Mouse (Mus musculus) stomach, embryonic 16.5 days (tissue): ENCODE results near the gene Wdr38. TPM values are rescaled to one million over a fixed set of nuclear protein-coding genes. Genes with fewer than 3 reads are reported as not detected.
"Not testable (repeated sequence)": the region's sequence is repeated elsewhere in the genome, so short reads cannot be mapped to it uniquely, and the experiment has no call there.

ENCODE experiments used
- ATAC-seq: fragments of 200-750 bp; cut with Nextera tagmentation; 2 replicates; pipeline ENCODE4 v1.8.0; 2017; ENCODE audit warnings: moderate number of reproducible peaks, moderate TSS enrichment; ENCODE audit not compliant: insufficient read depth, low FRiP score
- H3K27ac ChIP-seq: fragments of 300-500 bp; sonication (generic); 2 replicates; pipeline ENCODE4 v1.5.1; 2014; ENCODE audit warnings: low read length
- H3K27me3 ChIP-seq: fragments of 300-500 bp; sonication (generic); 2 replicates; pipeline ENCODE4 v1.6.1; 2014; ENCODE audit warnings: low read length, control low read depth, mixed read lengths; ENCODE audit not compliant: control insufficient read depth, insufficient read depth
- H3K36me3 ChIP-seq: fragments of 300-500 bp; sonication (generic); 2 replicates; pipeline ENCODE4 v1.6.1; 2014; ENCODE audit warnings: low read length; ENCODE audit not compliant: control insufficient read depth, insufficient read depth
- H3K4me1 ChIP-seq: fragments of 300-500 bp; sonication (generic); 2 replicates; pipeline ENCODE4 v1.6.1; 2014; ENCODE audit warnings: low read length, control low read depth, mixed read lengths; ENCODE audit not compliant: control insufficient read depth, insufficient read depth
- H3K4me2 ChIP-seq: fragments of 300-500 bp; sonication (generic); 2 replicates; pipeline ENCODE4 v1.6.1; 2014; ENCODE audit warnings: low read depth, low read length, mixed read lengths
- H3K4me3 ChIP-seq: fragments of 300-500 bp; sonication (generic); replicated peaks from 2 replicates; pipeline ENCODE4 v1.5.1; 2014; ENCODE audit warnings: mild to moderate bottlenecking, low read length
- H3K9ac ChIP-seq: fragments of 300-500 bp; sonication (generic); 2 replicates; pipeline ENCODE4 v1.6.1; 2014; ENCODE audit warnings: low read length
- H3K9me3 ChIP-seq: fragments of 300-500 bp; sonication (generic); replicated peaks from 2 replicates; pipeline ENCODE4 v1.6.1; 2016; ENCODE audit warnings: low read length, control low read depth; ENCODE audit not compliant: control insufficient read depth
- WGBS: fragments of 180-500 bp; shearing (Covaris S2); extraction: QIAGEN DNeasy Blood & Tissue Kit; methylation state at CpG from one replicate; pipeline ENCODE4 v1.1.7; 2014; 5-methylcytosine and 5-hydroxymethylcytosine counted together
- polyA plus RNA-seq: library from polyadenylated mRNA; unstranded; fragments of >200 nt; fragmentation: Nextera tagmentation; extraction: Ambion mirVana; gene quantifications from 2 replicates; pipeline ENCODE4 v1.2.1, GENCODE M21; 2015

The Wdr38 gene
- polyA plus RNA-seq, 1 experiment from 2014 or later = 1.7 TPM

GRCm38 (mm10) chr2:39003512-39003911 is 6.2 kb downstream of the Wdr38 start:
- peak overlapping the region; percentile 96 for H3K4me2 ChIP-seq
- WGBS = 63% methylated on average over 5 of the region's 5 CpGs
- H3K4me1 ChIP-seq = peaks cover 25% of the 10 kb centered on the region
- ATAC-seq = no peak
- no peaks in the 10 kb centered on the region for H3K27me3 ChIP-seq
- H3K27ac ChIP-seq = no peak overlapping the region
- H3K36me3 ChIP-seq = peaks cover 24% of the 10 kb centered on the region
- H3K9me3 ChIP-seq = no peaks in the 10 kb centered on the region
- H3K4me3 ChIP-seq = peak overlapping the region; percentile 84
- H3K9ac ChIP-seq = peak overlapping the region; percentile 85

- Histone ChIP-seq H3K9me3 (no peaks in the 10 kb centered on the region), H3K4me2 (peak overlapping the region; percentile 96), H3K9ac (peak overlapping the region; percentile 85), H3K4me1 (peaks cover 29% of the 10 kb centered on the region), H3K27me3 (no peaks in the 10 kb centered on the region), H3K27ac (peak overlapping the region; percentile 74), H3K36me3 (peaks cover 24% of the 10 kb centered on the region), H3K4me3 (peak overlapping the region; percentile 84)
- no peak for ATAC-seq
- under 1% methylated on average over 11 of the region's 11 CpGs for WGBS
Measured at GRCm38 (mm10) chr2:39004372-39004771, 7.1 kb downstream of the Wdr38 start.

GRCm38 (mm10) chr2:39004880-39005435 is 7.7 kb downstream of the Wdr38 start, which contains the start of gene Arpc5l:
Arpc5l (plus strand) TSS chr2:39005348.
- Histone ChIP-seq H3K9ac (peak within 1 kb of the TSS; percentile 85), H3K4me3 (peak within 1 kb of the TSS; percentile 84), H3K9me3 (no peaks in the 10 kb centered on the region), H3K36me3 (peaks cover 24% of the 10 kb centered on the region), H3K4me2 (peak within 1 kb of the TSS; percentile 96), H3K27ac (peak within 1 kb of the TSS; percentile 74), H3K27me3 (no peaks in the 10 kb centered on the region), H3K4me1 (peaks cover 33% of the 10 kb centered on the region)
- under 1% methylated on average over 58 of the region's 58 CpGs for WGBS
- ATAC-seq = peak; percentile 87

GRCm38 (mm10) chr2:39005574-39006079 is 8.4 kb downstream of the Wdr38 start, which contains the start of gene Rpl35:
Rpl35 (minus strand) TSS chr2:39005624.
- H3K27me3 ChIP-seq = no peaks in the 10 kb centered on the region
- 11% methylated on average over 15 of the region's 15 CpGs for WGBS
- peak within 1 kb of the TSS; percentile 96 for H3K4me2 ChIP-seq
- H3K27ac ChIP-seq = peak within 1 kb of the TSS; percentile 74
- H3K4me3 ChIP-seq = peak within 1 kb of the TSS; percentile 84
- H3K36me3 ChIP-seq = peaks cover 19% of the 10 kb centered on the region; the same call in 1 of the 2 replicates
- peak within 1 kb of the TSS; percentile 85 for H3K9ac ChIP-seq
- no peaks in the 10 kb centered on the region for H3K9me3 ChIP-seq
- ATAC-seq = no peak
- H3K4me1 ChIP-seq = peaks cover 38% of the 10 kb centered on the region

- no peak for ATAC-seq
- no peak overlapping the region for H3K27ac ChIP-seq
Measured at GRCm38 (mm10) chr2:39006149-39006730, 9.0 kb downstream of the Wdr38 start.

GRCm38 (mm10) chr2:39007865-39008264 is 10.6 kb downstream of the Wdr38 start:
- peak overlapping the region; percentile 71 for H3K4me3 ChIP-seq
- peak; percentile 91 for ATAC-seq
- under 1% methylated on average over 43 of the region's 44 CpGs for WGBS
- H3K36me3 ChIP-seq = peaks cover 6% of the 10 kb centered on the region; the same call in 1 of the 2 replicates
- H3K4me2 ChIP-seq = peak overlapping the region; percentile 91
- no peaks in the 10 kb centered on the region for H3K9me3 ChIP-seq
- H3K27ac ChIP-seq = peak overlapping the region; percentile 85
- peak overlapping the region; percentile 94 for H3K9ac ChIP-seq
- peaks cover 41% of the 10 kb centered on the region for H3K4me1 ChIP-seq
- no peaks in the 10 kb centered on the region for H3K27me3 ChIP-seq

More at GRCm38 (mm10) chr2:39006149-39006730, 9.0 kb downstream of the Wdr38 start:
- WGBS = 82% methylated on average over 14 of the region's 14 CpGs
- Histone ChIP-seq H3K36me3 (peaks cover 13% of the 10 kb centered on the region; the same call in 1 of the 2 replicates), H3K9me3 (no peaks in the 10 kb centered on the region), H3K4me2 (peak overlapping the region; percentile 60), H3K9ac (0 out of 2 replicates have a peak overlapping the region, but pooled peaks have one; percentile 42), H3K4me1 (peaks cover 42% of the 10 kb centered on the region), H3K27me3 (no peaks in the 10 kb centered on the region), H3K4me3 (peak overlapping the region; percentile 84)

- Histone ChIP-seq H3K9me3 (no peaks in the 10 kb centered on the region), H3K4me1 (peaks cover 36% of the 10 kb centered on the region), H3K27ac (peak overlapping the region; percentile 85), H3K4me2 (peak overlapping the region; percentile 91), H3K9ac (peak overlapping the region; percentile 94), H3K4me3 (peak overlapping the region; percentile 71), H3K27me3 (no peaks in the 10 kb centered on the region), H3K36me3 (0 out of 2 replicates have a peak, but pooled peaks cover 2% of the 10 kb centered on the region)
- WGBS = 1% methylated on average over 18 of the region's 25 CpGs
- ATAC-seq = peak; percentile 39
Measured at GRCm38 (mm10) chr2:39008350-39008851, 11.1 kb downstream of the Wdr38 start.

- H3K4me1 ChIP-seq = peaks cover 30% of the 10 kb centered on the region
Measured at GRCm38 (mm10) chr2:39008954-39009365, 11.7 kb downstream of the Wdr38 start.

GRCm38 (mm10) chr2:39010144-39010543 is 12.9 kb downstream of the Wdr38 start:
- not testable (repeated sequence) for H3K9ac ChIP-seq, H3K9me3 ChIP-seq

More at GRCm38 (mm10) chr2:39008954-39009365, 11.7 kb downstream of the Wdr38 start:
- Histone ChIP-seq H3K27ac (peak overlapping the region; percentile 85), H3K36me3 (no peaks in the 10 kb centered on the region), H3K9ac (peak overlapping the region; percentile 94), H3K9me3 (no peaks in the 10 kb centered on the region), H3K4me3 (peak overlapping the region; percentile 71), H3K27me3 (no peaks in the 10 kb centered on the region), H3K4me2 (peak overlapping the region; percentile 91)
- ATAC-seq = no peak
- WGBS = 6% methylated on average over 3 of the region's 3 CpGs

More at GRCm38 (mm10) chr2:39010144-39010543, 12.9 kb downstream of the Wdr38 start:
- H3K36me3 ChIP-seq, H3K4me2 ChIP-seq, H3K27me3 ChIP-seq, ATAC-seq, H3K4me3 ChIP-seq, H3K27ac ChIP-seq: not testable (repeated sequence)
- peaks cover 27% of the 10 kb centered on the region for H3K4me1 ChIP-seq
- WGBS = 93% methylated on average over 4 of the region's 5 CpGs
